Mouse (Mus musculus): ENCODE results near the gene Gm27021. TPM values are rescaled to one million over a fixed set of nuclear protein-coding genes. Genes with fewer than 3 reads are reported as not detected.

Gm27021 gene
- polyA plus RNA-seq, 1 experiment from 2014 or later: 2.1 TPM

DNA sequence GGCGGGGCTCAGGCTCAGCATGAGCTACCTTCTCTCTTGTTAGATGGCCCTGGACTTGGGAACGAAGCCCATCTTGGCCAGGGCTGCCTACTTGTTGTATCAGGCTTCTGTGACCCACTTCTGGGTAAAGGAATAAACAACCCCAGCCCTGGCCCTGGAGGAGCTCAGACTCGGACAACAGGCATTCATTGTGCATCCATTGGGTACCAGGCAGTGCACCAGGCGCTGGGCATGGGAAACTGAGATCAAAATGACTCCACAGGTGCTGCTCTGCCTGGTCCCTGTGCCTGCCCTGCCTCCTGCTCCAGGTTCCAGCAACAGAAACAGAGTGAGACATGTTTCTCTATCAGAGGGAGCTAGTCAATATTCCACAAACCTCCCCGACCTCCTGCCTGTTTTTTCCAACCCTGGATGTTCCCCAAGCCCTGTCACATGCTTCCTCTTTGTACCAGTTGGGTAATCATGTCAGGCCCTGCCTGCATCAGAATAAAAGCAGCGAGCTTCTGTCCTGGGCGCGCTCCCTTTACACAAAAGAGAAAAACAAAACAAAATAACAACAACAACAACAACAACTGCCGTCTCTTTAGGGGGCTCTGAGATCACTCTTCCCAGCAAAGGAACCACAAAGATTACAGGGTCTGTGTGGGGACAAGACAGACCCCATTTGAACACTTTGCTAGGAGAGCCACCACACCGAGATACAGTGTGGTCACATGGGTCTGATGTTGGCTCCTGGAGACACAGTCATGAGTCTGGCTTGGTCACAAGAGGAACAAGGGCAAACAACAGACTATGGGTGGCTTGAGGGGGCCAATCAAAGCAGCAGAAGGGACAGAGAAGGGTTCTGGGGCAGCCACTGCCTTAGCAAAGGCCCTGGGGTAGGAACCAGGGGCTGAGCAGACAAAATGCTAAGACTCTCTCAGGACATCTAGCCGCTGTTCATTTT, 48.4 kb downstream of the Gm27021 start:
- Histone ChIP-seq H3K9me3 (replicated peaks) (no peaks in the 10 kb centered on the region), H3K4me1 (replicated peaks) (peaks cover 26% of the 10 kb centered on the region), H3K36me3 (no peaks in the 10 kb centered on the region), H3K4me2 (no peak overlapping the region), H3K27me3 (no peaks in the 10 kb centered on the region), H3K4me3 (no peak overlapping the region), H3K27ac (no peak overlapping the region), H3K9ac (no peak overlapping the region)
- ATAC-seq (replicated peaks; ENCODE audit: insufficient number of reproducible peaks, insufficient read depth, low FRiP score, low read depth): no peak
- WGBS: 70% methylated on average over 11 of the region's 11 CpGs

GRCm38 (mm10) chr8:120618110-120618509, 49.8 kb downstream of the Gm27021 start:
- no peak overlapping the region for H3K27ac ChIP-seq
- no peaks in the 10 kb centered on the region for H3K36me3 ChIP-seq
- no peaks in the 10 kb centered on the region for H3K9me3 ChIP-seq (replicated peaks)
- H3K4me3 ChIP-seq: no peak overlapping the region
- no peak for ATAC-seq (replicated peaks; ENCODE audit: insufficient number of reproducible peaks, insufficient read depth, low FRiP score, low read depth)
- H3K4me1 ChIP-seq (replicated peaks): peaks cover 24% of the 10 kb centered on the region
- no peak overlapping the region for H3K9ac ChIP-seq
- H3K27me3 ChIP-seq: no peaks in the 10 kb centered on the region
- WGBS: 2% methylated on average over 6 of the region's 6 CpGs
- H3K4me2 ChIP-seq: no peak overlapping the region

GRCm38 (mm10) chr8:120616663-120617626, 50.9 kb downstream of the Gm27021 start:
- Histone ChIP-seq H3K9me3 (replicated peaks) (no peaks in the 10 kb centered on the region), H3K27me3 (no peaks in the 10 kb centered on the region), H3K4me2 (no peak overlapping the region), H3K4me1 (replicated peaks) (peaks cover 20% of the 10 kb centered on the region), H3K27ac (no peak overlapping the region), H3K4me3 (no peak overlapping the region), H3K9ac (no peak overlapping the region), H3K36me3 (no peaks in the 10 kb centered on the region)
- WGBS: 54% methylated on average over 7 of the region's 8 CpGs
- no peak for ATAC-seq (replicated peaks; ENCODE audit: insufficient number of reproducible peaks, insufficient read depth, low FRiP score, low read depth)

- no peak for ATAC-seq (replicated peaks; ENCODE audit: insufficient number of reproducible peaks, insufficient read depth, low FRiP score, low read depth)
- no peak overlapping the region for H3K27ac ChIP-seq
- peaks cover 5% of the 10 kb centered on the region; the same call in 1 of the 2 replicates for H3K4me1 ChIP-seq (replicated peaks)
- no peak overlapping the region for H3K4me2 ChIP-seq
- WGBS: 89% methylated on average over 3 of the region's 3 CpGs
- no peaks in the 10 kb centered on the region for H3K9me3 ChIP-seq (replicated peaks)
- H3K36me3 ChIP-seq: no peaks in the 10 kb centered on the region
- no peak overlapping the region for H3K4me3 ChIP-seq
- no peak overlapping the region for H3K9ac ChIP-seq
- peaks cover 10% of the 10 kb centered on the region for H3K27me3 ChIP-seq
Observed at GRCm38 (mm10) chr8:120614491-120614890, 53.4 kb downstream of the Gm27021 start.

DNA sequence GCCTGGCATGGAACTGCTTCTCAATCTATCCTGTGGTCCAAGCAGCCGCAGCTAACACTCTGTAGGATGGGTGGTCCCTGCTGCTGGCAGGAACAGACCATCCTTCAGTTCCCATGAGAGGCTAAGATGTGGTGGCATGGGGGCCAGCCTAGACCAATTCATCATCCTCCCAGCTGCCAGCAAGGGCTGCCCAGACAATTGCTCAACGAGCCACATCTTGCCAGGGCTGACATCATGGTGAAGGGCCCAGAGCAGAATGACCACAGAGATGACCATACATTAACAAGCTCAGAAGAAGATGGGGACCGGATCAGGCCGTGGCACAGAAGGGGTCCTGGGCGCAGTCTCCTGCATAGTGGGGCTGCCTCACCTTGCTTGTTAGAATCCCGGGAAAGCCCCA, 57.1 kb downstream of the Gm27021 start:
- WGBS: 79% methylated on average over 6 of the region's 6 CpGs
- no peak for ATAC-seq (replicated peaks; ENCODE audit: insufficient number of reproducible peaks, insufficient read depth, low FRiP score, low read depth)
- H3K9ac ChIP-seq: no peak overlapping the region

GRCm38 (mm10) chr8:120607885-120608284, 60.0 kb downstream of the Gm27021 start:
- no peaks in the 10 kb centered on the region for H3K9me3 ChIP-seq (replicated peaks)
- WGBS: 11% methylated on average over 7 of the region's 7 CpGs
- H3K27me3 ChIP-seq: peaks cover 13% of the 10 kb centered on the region
- H3K36me3 ChIP-seq: no peaks in the 10 kb centered on the region
- no peak for ATAC-seq (replicated peaks; ENCODE audit: insufficient number of reproducible peaks, insufficient read depth, low FRiP score, low read depth)
- H3K4me1 ChIP-seq (replicated peaks): 0 out of 2 replicates have a peak, but pooled peaks cover 3% of the 10 kb centered on the region
- H3K4me3 ChIP-seq: no peak overlapping the region
- no peak overlapping the region for H3K27ac ChIP-seq
- no peak overlapping the region for H3K9ac ChIP-seq
- no peak overlapping the region; the same call in 1 of the 2 replicates for H3K4me2 ChIP-seq

More for the DNA sequence above, 57.1 kb downstream of the Gm27021 start:
- Histone ChIP-seq H3K27ac (no peak overlapping the region), H3K36me3 (no peaks in the 10 kb centered on the region), H3K4me3 (no peak overlapping the region), H3K4me1 (replicated peaks) (0 out of 2 replicates have a peak, but pooled peaks cover 3% of the 10 kb centered on the region), H3K4me2 (no peak overlapping the region), H3K9me3 (replicated peaks) (no peaks in the 10 kb centered on the region), H3K27me3 (peaks cover 13% of the 10 kb centered on the region)

DNA sequence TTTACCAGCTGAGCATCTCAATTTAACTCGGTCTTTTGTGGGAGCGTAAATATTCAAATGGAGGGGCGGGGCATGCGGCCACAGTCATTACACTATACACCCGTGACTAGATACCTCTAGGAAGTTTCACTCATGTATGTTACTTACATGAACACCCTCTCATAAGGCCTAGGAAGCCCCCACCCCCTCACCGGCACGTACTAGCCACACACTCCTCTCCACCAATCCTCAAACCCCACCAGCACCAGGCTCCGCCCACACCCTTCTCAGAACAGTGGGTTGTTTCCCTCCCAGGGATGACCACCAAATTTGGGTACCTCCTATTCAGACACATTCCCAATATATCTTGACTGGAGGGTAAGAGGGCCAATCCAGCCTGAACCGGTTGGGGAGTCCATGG, 60.4 kb downstream of the Gm27021 start:
- no peaks in the 10 kb centered on the region for H3K9me3 ChIP-seq (replicated peaks)
- peaks cover 13% of the 10 kb centered on the region for H3K27me3 ChIP-seq
- H3K36me3 ChIP-seq: no peaks in the 10 kb centered on the region
- H3K27ac ChIP-seq: no peak overlapping the region
- 0 out of 2 replicates have a peak, but pooled peaks cover 3% of the 10 kb centered on the region for H3K4me1 ChIP-seq (replicated peaks)
- no peak overlapping the region for H3K4me2 ChIP-seq
- H3K9ac ChIP-seq: no peak overlapping the region
- ATAC-seq (replicated peaks; ENCODE audit: insufficient number of reproducible peaks, insufficient read depth, low FRiP score, low read depth): no peak
- H3K4me3 ChIP-seq: no peak overlapping the region
- WGBS: 79% methylated on average over 9 of the region's 9 CpGs

GRCm38 (mm10) chr8:120602672-120603071, 65.2 kb downstream of the Gm27021 start:
- Histone ChIP-seq H3K27me3 (no peaks in the 10 kb centered on the region), H3K27ac (no peak overlapping the region), H3K4me1 (replicated peaks) (peaks cover 7% of the 10 kb centered on the region; the same call in 1 of the 2 replicates), H3K4me3 (no peak overlapping the region), H3K9me3 (replicated peaks) (no peaks in the 10 kb centered on the region), H3K36me3 (no peaks in the 10 kb centered on the region), H3K9ac (no peak overlapping the region), H3K4me2 (no peak overlapping the region)
- WGBS: 48% methylated on average over 6 of the region's 6 CpGs
- ATAC-seq (replicated peaks; ENCODE audit: insufficient number of reproducible peaks, insufficient read depth, low FRiP score, low read depth): no peak

DNA sequence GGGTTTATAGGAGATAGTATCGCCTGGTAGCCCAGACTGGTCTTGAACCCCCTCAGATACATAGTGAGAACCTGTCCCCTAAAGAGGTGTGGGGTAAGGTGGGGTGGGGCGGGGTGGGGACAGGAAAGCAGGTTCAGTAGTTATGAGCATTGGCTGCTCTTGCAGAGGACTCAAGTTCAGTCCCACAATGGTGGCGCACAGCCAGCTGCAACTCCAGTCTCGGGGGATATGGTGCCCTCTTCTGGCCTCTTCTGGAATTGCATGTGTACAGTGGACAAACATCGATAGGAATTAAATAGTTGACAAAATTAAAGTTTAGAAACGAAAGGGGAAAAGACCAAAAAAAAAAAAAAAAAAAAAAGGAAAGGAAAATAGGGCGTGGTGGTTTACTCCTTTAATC, 68.4 kb downstream of the Gm27021 start:
- ATAC-seq (replicated peaks; ENCODE audit: insufficient number of reproducible peaks, insufficient read depth, low FRiP score, low read depth): no peak
- 57% methylated on average over 7 of the region's 7 CpGs for WGBS
- H3K4me3 ChIP-seq: no peak overlapping the region

GRCm38 (mm10) chr8:120598579-120598978, 69.3 kb downstream of the Gm27021 start:
- H3K27ac ChIP-seq: no peak overlapping the region
- peaks cover 5% of the 10 kb centered on the region; the same call in 1 of the 2 replicates for H3K4me1 ChIP-seq (replicated peaks)
- no peak overlapping the region for H3K4me3 ChIP-seq
- 36% methylated on average over 24 of the region's 24 CpGs for WGBS
- ATAC-seq (replicated peaks; ENCODE audit: insufficient number of reproducible peaks, insufficient read depth, low FRiP score, low read depth): no peak
- no peaks in the 10 kb centered on the region for H3K27me3 ChIP-seq
- H3K4me2 ChIP-seq: peak overlapping the region; percentile 36
- no peaks in the 10 kb centered on the region for H3K36me3 ChIP-seq
- H3K9me3 ChIP-seq (replicated peaks): no peaks in the 10 kb centered on the region
- no peak overlapping the region for H3K9ac ChIP-seq

More for the DNA sequence above, 68.4 kb downstream of the Gm27021 start:
- Histone ChIP-seq H3K36me3 (no peaks in the 10 kb centered on the region), H3K27ac (no peak overlapping the region), H3K9ac (no peak overlapping the region), H3K9me3 (replicated peaks) (no peaks in the 10 kb centered on the region), H3K27me3 (no peaks in the 10 kb centered on the region), H3K4me2 (no peak overlapping the region), H3K4me1 (replicated peaks) (peaks cover 5% of the 10 kb centered on the region; the same call in 1 of the 2 replicates)

DNA sequence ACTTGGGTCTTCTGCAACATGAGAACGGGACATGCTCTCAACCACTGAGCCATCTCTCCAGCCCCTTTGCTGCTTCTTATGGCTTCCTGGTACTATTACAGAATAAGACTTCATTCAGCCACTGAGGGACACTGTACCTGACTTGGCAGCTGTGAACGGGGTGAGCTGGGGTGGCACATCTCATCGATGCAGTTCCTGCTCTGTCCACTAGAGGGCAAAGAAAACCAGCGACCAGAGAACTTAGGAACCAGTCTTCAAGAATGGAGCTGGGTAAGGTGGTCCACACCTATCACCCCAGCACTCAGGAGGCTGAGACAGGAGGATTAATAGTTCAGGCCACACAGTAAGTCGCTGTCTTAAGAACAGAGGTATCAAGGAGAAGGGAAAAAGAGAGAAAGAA, 71.9 kb downstream of the Gm27021 start:
- WGBS: 11% methylated on average over 5 of the region's 5 CpGs
- Histone ChIP-seq H3K36me3 (no peaks in the 10 kb centered on the region), H3K27ac (no peak overlapping the region), H3K9ac (no peak overlapping the region), H3K27me3 (no peaks in the 10 kb centered on the region), H3K4me2 (no peak overlapping the region), H3K4me1 (replicated peaks) (peaks cover 22% of the 10 kb centered on the region), H3K9me3 (replicated peaks) (no peaks in the 10 kb centered on the region), H3K4me3 (no peak overlapping the region)
- ATAC-seq (replicated peaks; ENCODE audit: insufficient number of reproducible peaks, insufficient read depth, low FRiP score, low read depth): no peak

All from heart, embryonic 15.5 days (tissue).